Mouse (Mus musculus): ENCODE measurements around the gene Otogl.
A peak's percentile ranks its signal among the peaks of the same experiment; 100 is the strongest.

Otogl gene

DNA sequence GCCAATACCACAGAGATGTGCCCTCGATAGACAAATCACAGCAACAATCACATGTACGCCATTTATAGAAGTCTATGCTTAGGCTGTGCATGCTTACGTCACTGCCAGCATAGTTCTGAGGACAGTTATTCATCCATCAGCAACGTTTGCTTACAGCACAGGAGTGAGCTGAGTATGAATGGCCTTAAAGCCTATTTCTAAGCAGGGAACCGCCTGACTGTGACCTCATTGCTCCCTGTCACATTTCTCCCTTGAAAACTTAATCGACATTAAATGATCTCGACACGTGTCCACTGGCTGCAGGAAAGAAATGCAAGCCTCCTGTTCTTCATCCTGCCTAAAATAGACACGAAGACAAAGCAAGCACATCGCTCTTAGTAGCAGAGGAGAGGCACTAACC, 5.5 kb downstream of the Otogl start:
- no peak for DNase-seq (ENCODE audit: low read depth, low spot score)

DNA sequence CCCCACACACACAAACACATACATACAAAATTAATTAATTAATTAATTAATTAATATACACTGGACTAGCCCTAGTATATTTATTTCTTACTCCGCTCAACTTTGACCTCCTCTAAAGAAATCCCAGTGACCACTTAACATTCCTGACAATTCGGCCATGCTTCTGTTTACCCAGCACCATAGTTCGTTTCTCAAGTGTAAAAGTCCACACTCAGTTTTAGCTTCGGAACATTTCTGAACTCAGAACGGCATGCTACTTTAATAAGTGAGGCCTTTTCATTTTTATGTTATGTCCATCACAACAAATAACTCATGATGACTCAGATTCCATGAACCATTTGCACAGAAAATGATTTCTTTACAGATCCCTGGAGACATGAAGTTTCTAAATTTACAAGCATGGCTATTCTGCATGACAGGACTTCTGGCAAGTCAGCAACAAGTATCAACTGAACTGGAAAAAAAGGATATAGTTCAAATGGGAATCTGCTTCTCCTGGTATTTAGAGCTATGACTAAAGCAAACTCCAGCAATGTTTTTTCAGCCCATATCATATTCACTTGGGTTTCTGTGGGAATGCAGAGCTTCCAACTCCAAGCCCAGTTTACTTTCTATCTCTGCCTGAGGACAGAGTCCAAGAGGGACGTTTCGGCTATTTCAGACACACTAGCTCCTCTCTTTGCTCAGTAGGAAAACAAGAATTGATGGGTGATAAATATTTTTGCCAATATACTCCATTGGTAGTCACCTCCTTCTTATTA, 6.5 kb downstream of the Otogl start:
- DNase-seq (ENCODE audit: low read depth, low spot score), result no peak

DNA sequence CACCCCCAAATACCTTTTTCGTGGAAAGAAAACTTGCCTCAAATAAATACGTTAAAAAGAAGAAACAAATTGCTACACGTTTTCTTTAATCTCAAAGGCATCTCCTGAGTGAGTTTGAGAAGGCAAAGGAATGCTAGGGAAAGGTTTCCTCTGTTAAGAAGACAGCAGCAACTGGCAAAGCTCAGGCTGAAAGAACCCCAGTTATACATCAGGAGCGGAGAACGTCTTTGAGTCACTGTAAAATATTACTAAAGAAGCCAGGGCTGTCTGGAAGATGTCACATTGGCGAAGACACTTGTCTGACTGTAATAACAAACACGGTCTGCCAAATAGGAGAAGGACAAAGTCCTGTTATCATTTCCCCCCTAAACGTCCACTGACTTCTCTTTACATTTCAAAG, 10.0 kb downstream of the Otogl start:
- DNase-seq (ENCODE audit: low read depth, low spot score), result no peak

DNA sequence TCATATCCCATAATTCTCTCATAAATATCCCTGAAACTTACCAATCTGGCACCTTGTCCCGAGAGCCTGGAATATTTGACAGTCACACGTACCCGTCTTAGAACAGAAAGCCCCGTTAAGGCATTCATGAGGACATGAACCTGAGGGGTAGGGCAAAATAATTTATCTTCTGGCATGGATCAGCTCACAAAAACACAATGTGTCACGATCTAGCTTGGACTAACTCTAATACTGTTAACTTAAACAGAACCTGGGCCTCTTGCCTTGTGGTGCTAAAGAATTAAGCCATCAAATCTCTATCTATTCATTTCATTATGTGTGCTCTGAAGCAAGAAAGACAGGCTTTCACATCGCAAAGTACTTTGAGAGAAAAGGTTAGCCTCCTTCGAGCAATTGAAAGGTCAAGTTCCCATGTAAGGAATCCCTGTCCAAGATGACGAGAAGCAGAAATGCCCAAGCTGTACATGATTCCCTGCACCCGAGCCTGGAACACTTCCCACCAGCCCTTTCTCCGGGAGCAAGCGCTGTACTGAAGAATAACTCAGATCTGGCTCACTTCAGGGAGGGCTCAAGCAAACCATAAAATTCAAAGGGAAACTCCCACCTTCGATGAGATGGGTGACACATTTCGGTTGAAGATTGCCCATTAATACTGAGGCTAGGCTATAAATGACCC, 10.6 kb downstream of the Otogl start:
- no peak for DNase-seq (ENCODE audit: low read depth, low spot score)

DNA sequence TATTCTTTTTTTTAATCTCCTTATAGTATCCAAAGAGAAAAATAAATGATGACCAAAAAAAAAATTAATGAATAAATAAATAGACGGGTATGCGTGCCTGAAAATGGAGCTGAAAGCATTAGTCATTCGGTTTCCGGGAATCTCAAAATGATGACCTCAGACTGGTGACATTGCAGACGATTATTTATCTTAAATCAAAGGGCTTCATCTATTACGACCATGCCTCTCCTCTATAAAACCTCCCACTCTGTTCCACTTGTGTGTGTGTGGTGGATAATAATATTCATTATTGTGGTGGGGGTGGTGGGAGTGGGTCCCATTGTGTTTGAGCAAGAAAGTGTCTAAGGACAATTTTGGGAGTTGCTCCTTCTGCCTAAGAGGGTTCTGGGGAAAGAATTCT, 12.0 kb downstream of the Otogl start:
- no peak for DNase-seq (ENCODE audit: low read depth, low spot score)

DNA sequence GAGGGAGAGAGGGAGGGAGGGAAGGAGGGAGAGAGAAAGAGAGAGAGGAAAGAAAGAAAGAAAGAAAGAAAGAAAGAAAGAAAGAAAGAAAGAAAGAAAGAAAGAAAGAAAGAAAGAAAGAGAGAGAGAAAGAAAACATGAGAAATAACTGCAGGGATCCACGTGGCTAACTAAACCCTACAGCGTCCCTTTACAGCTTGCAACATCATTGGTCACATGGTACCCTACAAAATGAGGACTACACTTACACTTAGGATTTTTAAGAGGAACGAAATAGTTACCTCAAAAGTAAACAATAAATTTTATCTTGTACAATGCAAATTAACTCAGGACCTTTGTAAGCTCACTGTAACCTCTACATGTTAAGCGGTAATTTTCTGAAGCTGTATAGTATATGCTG, 15.8 kb downstream of the Otogl start:
- DNase-seq (ENCODE audit: low read depth, low spot score), result no peak

DNA sequence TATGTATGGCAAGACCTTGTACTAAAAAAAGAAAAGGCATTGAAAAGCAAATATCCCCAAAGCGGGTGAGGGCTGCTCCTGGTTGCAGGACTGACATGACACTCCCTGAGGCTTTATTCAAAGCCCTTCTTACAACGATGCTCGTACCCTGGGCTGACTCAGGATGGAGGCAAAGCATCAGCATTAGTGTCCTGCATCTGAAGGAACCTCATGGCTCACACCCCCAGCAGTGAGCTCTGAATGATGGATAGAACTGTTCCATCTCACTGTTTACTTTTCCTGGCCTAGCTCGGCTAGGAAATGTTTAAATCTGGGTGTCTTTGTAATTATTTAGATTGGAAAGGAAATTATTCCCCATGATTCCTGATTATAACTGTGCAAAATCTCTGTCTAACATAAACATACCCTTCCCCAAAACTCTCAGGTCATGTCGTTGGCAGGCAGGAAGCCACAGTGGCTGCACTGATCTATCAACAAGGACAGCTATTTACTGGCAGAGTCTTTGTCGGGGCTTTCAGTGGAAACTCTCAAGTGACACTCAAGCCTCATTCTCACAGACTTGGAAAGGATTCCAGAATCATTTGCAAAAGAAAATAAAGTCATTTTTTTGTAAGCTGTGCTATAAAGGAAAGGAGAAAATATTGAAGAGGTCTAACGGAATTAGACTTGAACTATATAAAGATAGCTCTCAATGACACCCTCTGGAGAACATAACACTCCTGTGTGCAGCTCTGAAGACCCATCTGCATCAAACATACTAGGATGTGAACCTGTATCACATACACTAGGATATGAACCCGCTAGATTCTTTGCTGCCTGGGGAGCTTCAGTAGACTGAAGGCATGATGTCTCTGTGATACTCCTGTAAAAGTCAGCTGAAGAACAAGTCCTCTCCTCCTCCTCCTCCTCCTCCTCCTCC, 17.0 kb downstream of the Otogl start:
- no peak for DNase-seq (ENCODE audit: low read depth, low spot score)

DNA sequence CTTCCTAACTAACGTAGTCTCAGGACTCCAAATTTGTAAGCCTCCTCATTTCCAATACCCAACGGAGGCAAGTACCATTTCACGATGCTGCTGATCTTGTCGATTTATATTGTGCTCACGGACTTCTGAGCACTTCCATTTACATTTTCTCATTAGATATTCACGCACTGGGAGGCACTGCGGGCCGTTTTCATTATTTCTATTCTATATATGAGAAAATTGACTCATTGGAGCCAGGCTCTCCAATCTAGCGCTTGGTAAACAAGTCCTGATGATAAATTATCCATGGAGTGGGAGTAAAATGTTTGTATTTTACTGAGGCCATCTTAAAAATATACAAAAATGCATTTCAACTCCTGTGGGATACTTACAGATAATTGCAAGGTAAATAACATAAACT, 21.5 kb downstream of the Otogl start:
- DNase-seq (ENCODE audit: low read depth, low spot score), result no peak

DNA sequence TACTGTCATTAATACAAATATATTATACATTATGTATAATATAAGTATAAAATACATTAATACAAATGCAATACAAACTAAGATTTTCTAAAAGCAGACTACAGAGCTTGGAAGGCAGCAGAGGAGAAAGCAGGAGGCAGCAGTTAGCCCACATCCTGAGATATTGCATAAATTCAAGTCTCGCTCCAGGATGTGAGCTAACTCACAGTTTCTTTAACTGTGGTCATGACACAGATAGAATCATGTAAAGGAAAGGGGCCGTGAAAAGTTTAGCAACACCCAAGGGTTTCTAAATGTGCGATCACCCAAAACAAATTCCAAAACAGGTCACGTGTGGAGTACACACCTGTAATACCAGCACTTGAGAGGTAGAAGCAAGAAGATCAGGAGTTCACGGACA, 39.4 kb downstream of the Otogl start:
- DNase-seq (ENCODE audit: low read depth, low spot score), result no peak

DNA sequence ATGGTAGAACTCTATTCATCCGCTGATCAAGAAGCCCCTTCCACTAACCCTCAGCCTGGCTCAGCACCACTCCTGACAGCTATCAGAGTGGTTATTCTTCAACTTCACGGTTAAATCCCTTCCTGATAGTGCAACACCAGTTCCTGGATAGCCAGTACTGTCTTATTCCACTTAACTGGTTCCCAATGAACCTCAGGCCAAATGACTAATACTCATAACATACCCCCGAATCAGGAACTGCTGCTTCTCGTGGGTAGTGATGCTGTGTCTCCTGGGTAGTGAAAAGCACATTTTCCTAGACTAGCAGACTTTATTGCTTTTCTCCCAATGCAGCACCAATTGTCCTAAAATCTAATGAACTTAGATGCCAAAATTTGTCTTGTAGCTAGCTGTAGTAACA, 39.8 kb downstream of the Otogl start:
- DNase-seq (ENCODE audit: low read depth, low spot score), result no peak

DNA sequence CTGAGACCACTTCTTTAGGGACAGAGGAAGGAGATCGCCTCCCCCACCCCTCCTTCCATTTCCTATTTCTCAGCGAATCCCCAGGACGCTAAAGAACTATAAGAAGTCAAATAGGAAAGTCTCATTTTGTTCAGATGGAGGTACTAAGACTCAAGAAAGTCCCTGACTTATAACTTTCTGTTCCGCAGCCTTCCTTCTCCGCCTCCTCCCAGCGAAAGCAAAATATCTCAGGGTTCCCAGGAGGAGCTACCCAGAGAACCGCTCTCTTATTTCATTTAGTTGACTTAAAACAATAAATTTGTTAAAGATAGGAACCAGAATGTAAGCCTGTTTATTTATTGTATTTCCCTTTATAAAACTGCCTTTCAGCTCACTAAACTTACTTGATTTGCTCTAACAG, 41.4 kb downstream of the Otogl start:
- DNase-seq (ENCODE audit: low read depth, low spot score), result no peak

DNA sequence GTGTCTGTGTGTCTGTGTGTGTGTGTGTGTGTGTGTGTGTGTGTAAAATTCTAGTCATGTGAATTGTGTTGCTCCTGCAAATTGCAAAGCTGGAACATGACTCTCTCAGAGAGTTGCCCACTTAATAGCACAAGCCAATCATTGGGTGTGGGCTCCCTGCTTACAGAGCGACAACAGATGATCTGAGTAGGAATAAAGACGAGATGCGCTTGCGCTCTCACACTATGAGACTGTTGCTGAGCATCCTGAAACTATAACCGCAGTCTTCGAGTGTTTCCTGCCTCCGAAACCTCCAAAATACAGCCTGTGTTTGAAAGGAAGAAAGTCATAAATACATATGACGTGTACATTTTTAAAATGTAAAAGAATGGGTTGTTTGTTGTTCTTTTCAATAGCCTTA, 43.0 kb downstream of the Otogl start:
- no peak for DNase-seq (ENCODE audit: low read depth, low spot score)

DNA sequence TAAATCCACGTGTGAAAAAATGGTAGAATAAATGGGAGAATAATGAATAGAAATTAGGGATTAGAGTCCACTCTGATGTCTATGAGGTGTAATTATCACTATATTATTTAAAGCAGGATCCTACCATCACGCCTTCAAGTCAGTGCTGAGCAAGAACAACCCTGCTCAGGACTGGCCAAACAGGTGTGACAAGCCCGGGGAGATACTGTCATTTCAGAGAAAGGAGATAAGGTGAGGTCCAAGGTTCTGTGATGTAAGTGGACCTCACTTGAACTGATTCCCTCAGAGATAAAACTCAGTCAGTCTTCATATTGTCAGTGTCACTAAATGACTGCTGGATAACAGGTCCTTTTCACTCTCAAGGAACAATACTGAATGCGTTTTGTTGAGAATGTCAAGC, 44.5 kb downstream of the Otogl start:
- no peak for DNase-seq (ENCODE audit: low read depth, low spot score)

DNA sequence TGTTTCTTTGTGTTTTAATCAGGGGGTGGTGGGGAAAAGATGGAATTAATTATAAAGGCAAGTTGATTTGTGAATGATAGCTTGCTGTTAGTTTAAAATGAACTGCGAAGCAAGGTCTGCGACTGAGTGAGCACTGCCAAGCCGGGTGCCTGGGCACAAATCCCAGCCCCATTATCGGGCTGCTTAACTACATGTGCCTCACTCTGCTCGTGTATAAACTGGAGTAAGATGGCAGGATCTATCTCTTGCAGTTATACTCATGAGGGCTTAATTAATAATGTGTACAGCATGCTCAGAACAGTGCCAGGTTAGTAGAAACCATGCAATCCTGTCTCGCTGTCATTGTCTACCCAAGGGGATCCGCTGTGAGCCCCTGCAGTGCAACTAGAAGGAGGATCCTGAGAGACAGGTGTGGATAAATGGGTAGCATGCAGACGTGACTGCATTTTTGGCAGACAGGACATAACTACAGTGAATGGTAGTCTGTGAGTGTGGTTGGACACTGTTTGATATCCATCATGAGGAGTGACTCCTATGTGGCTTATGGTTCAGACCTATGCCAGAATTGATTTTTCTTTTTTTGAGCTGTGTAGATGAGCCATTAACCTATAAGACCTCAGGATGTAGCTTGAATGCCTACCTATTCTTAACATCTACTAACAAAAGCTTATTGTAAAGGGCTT, 51.6 kb downstream of the Otogl start:
- peak; percentile 4 for DNase-seq (ENCODE audit: low read depth, low spot score)

DNA sequence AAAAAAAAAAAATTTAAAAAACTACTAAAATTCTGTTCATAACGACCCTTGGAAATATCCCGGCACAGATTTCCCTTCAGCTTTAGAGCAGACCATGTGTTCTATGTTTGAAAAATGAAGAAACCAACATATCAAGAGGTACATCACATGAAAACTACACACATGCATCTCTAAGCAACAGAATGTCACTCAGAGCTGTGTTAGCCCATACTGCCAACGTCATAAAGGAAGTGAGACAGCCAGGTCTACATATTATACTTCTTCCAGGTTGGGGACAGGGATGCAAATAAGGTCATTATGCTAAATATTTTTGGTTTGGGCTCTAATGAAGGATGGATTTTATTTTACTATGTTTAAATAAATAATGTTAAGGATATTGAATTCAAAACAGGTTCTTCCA, 52.7 kb downstream of the Otogl start:
- no peak for DNase-seq (ENCODE audit: low read depth, low spot score)

DNA sequence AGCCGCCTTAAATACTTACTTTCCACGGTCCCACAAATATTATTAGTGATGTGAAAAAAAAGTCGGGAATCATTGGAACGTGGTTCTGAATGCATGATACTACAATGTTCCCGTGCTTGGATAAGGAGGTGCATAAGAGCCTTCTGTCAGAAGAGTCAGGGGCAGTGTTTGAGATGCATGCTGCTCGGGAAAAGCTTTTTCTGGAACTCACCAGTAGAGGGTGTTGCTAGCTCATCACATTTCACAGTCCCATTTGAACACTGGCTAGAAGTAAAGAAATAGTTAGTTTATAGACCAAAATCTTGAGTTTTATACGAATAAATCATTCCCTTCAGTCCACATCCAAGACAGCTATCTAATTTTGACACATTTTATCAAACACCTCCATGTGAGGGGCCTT, 53.2 kb downstream of the Otogl start:
- no peak for DNase-seq (ENCODE audit: low read depth, low spot score)

DNA sequence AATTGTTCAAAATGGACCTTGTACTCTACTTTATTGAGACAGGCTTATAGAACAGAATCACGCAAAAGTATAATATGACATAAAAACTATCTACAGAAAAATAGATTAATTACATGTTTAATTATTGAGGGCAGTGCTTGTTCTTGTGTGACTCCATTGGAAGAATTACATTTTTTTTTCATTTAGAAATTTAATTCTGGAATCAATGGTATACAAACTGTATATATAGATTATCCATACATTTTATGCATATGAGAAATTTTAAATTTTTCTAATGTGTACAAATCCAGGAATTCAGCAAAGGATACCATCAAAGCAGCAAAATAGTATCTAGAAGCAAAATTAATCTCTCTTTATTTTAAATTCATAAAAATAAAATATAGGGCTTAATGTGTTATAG, 67.0 kb downstream of the Otogl start:
- no peak for DNase-seq (ENCODE audit: low read depth, low spot score)

DNA sequence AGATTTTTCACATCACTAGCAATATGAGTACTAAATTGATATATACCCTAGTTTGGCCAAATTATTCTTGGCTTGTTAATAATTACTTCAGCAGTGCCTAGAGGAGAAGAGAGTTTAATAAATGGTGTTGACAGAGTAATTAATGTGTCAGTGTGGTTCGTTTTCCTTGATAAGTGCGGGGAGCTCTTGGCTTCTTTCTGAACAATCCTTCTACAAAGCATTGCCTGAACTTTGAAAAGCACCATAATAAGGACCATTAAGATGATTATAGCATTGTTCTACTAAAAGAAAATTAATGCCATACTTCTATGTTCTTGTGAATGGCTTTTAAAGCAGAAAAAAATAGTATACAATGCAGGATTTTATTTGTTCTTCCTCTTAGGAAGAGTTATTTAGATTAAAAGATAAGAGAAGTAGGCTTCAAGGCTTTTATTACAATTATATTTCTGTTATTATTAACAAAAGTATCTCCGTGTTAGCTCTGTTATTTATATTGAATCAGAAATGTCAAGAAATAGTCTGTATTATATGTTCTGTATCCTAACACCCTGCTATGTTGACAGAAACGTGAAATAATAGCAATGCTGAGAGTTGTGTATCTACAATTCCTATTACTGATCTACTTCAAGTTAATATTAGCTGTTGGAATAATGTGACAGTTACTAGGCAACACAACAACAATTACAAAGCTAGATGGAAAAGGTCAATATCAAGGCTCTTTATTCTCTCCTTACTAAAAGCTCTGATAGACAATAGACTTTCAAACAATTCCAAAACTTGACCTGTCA, 77.3 kb downstream of the Otogl start:
- no peak for DNase-seq (ENCODE audit: low read depth, low spot score)

DNA sequence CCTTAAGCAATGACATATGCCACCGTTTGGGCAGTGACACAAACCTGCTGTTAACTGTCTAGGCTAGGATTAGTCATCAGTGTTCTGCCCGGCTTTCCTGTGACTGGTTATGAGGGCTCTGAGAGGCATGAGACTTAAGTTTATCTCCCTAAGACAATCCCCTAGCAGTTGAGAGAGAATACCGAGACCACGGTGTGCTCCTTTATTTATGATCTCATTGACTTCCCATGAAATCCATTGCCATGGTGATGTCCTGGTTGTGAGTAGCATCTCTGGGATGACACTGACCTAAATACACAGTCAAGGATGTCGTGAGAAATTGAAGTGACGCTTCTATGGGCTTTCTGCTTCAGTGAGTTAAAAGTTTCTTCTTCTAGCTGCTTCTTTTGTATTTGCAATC, 82.8 kb downstream of the Otogl start:
- DNase-seq (ENCODE audit: low read depth, low spot score), result no peak

DNA sequence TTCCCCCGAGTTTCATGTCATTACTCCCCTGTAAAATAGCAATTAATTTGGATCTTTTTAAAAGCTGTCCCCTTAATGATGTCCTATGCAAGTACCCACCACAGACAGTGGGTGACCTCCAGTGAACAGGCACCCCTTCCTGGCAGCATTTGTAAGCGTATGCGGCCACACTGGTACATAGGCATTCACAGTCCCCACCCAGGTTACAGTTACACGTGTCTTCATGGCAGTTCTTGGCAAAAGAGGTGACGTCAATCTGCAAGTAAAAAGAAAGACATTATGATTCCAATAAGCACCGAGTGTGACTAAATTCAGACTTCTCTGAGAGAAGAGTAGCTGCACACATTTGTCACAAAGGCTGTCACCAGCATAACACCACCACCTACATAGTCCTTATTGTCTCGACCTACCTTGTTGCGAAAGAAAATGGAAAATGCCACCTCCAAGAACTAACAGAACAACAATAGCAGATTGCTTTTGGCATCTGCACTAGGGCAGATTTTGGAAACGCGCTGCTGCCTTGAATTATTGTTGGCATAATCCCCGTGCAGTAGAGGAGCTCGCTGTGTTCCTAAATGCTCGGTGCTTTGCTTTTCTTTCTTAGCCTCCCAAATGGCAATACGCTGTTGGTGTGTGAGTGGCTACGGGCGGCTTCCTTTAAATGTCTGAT, 98.0 kb downstream of the Otogl start:
- no peak for DNase-seq (ENCODE audit: low read depth, low spot score)
